Mouse (Mus musculus): ENCODE measurements at regions not wholly inside any gene's neighbourhood (a gene's known extent, or its start where the extent isn't known, plus 50 kb on each side); places are given as distances from the start of the nearest gene placed in this dataset.

DNA sequence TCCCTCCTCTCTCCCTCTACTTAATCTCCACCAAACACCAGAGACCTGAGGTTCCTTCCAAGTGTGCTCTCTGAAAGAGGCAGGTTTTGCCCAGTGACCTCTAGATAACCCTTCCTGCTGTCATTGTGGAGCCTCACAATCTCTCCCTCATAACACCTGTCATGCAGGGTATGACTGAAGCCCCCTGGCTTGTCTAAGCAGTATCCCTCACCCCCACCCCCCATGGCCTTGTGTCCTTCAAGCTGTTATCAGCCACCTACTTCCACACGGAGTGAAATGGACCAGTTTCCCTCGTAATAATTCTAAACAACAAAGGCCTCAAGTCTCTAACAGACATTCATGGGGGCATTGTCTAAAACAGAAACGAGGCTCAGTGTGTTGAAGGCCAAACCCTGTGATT lies 387.6 kb upstream of the Myt1l start:
- TF ChIP-seq USF1 (IDR thresholded peaks at IDR 0.05; ENCODE audit: low read depth): no peak
- TF ChIP-seq MYOD1 (IDR thresholded peaks at IDR 0.05; ENCODE audit: control insufficient read depth in 1 of 3, insufficient read length in 2 of 3, low read depth in 2 of 3): no peak
- no peak for TF ChIP-seq POLR2A (IDR thresholded peaks at IDR 0.05; ENCODE audit: insufficient read length, low read depth)
- TF ChIP-seq TCF12 (IDR thresholded peaks at IDR 0.05; ENCODE audit: insufficient read depth, poor library complexity, severe bottlenecking): no peak
- no peak for TF ChIP-seq CEBPB (IDR thresholded peaks at IDR 0.05; ENCODE audit: insufficient read depth, poor library complexity, severe bottlenecking)
- TF ChIP-seq MAX (IDR thresholded peaks at IDR 0.05; ENCODE audit: low read depth): no peak
- TF ChIP-seq POLR2AphosphoS2 (IDR thresholded peaks at IDR 0.05; ENCODE audit: insufficient read length, low read depth): no peak
- no peak for TF ChIP-seq SRF (IDR thresholded peaks at IDR 0.05; ENCODE audit: control insufficient read depth, insufficient read length, low read depth)
